Mouse (Mus musculus) Patski (cell line): ENCODE results near the gene Sypl. TPM values are rescaled to one million over a fixed set of nuclear protein-coding genes. Genes with fewer than 3 reads are reported as not detected.
A peak's percentile ranks its signal among the peaks of the same experiment; 100 is the strongest.

Experiments used
- ATAC-seq: fragments of 100-300 bp; one replicate; pipeline ENCODE4 v1.8.0; 2021
- CTCF ChIA-PET: fragments of 350-600 bp; sonication (Branson Sonifier 250); formaldehyde crosslinking; loops from one replicate; lab custom pipeline; 2022; ENCODE audit warnings: inconsistent platforms; lab: Charles Lee
- POLR2A ChIA-PET: fragments of 350-600 bp; sonication (Branson Sonifier 250); formaldehyde crosslinking; loops from one replicate; lab custom pipeline; 2022; ENCODE audit warnings: antibody characterized with exemption, inconsistent platforms; lab: Charles Lee
- DNase-seq: peaks from one replicate; pipeline ENCODE4 v3.0.0-alpha.2; 2011; ENCODE audit warnings: low read depth, low spot score
- H3K27me3 ChIP-seq: fragments of 371-371 bp; one replicate; pipeline ENCODE4 v1.5.1; 2021
- CTCF ChIP-seq: fragments of 100-300 bp; IDR thresholded peaks from one replicate; pipeline ENCODE4 v1.5.1; 2021
- in situ Hi-C: fragments of 300-500 bp; cut with MboI; formaldehyde crosslinking; loops from 3 replicates; pipeline ENCODE4 v1.11.1; 2018; ENCODE audit warnings: low pct_unique_long_range_greater_than_20kb, mixed read lengths
- polyA plus RNA-seq: library from polyadenylated mRNA; unstranded; gene quantifications from one replicate; pipeline ENCODE4 v1.2.3, GENCODE M21; 2021

Sypl gene
- polyA plus RNA-seq, 1 experiment from 2014 or later = 92.5 TPM

- ATAC-seq (no peak), DNase-seq (no peak)
- no peak for TF ChIP-seq CTCF
- ChIA-PET CTCF (no interaction called here), POLR2A (no interaction called here)
- no peaks in the 10 kb centered on the region for H3K27me3 ChIP-seq
- in situ Hi-C loops = no loop called here
Observed at GRCm38 (mm10) chr12:32957211-32957610, 3.5 kb downstream of the Sypl start.

- CTCF ChIA-PET = interaction anchor here (0.8 to 1.0 kb wide), 2 partner anchors 8 to 10 kb away, joined by 3 read pairs; no protein-coding TSS in a partner anchor
- H3K27me3 ChIP-seq = no peaks in the 10 kb centered on the region
- POLR2A ChIA-PET = no interaction called here
- TF ChIP-seq CTCF = no peak
- in situ Hi-C loops = no loop called here
- ATAC-seq = no peak
- no peak for DNase-seq
Observed at GRCm38 (mm10) chr12:32962132-32962531, 8.4 kb downstream of the Sypl start.

- ChIA-PET CTCF (interaction anchor here (1.6 kb wide), 1 partner anchor 14 kb away, joined by 4 read pairs; no protein-coding TSS in a partner anchor), POLR2A (no interaction called here)
- in situ Hi-C loops = no loop called here
Observed at GRCm38 (mm10) chr12:32963858-32964257, 10.2 kb downstream of the Sypl start.

GRCm38 (mm10) chr12:32972287-32972686 is 18.6 kb downstream of the Sypl start:
- in situ Hi-C loops = no loop called here
- CTCF ChIA-PET = no interaction called here
- H3K27me3 ChIP-seq = no peaks in the 10 kb centered on the region
- TF ChIP-seq CTCF = no peak
- POLR2A ChIA-PET = no interaction called here
- no peak for DNase-seq
- no peak for ATAC-seq

More at GRCm38 (mm10) chr12:32963858-32964257, 10.2 kb downstream of the Sypl start:
- no peak for TF ChIP-seq CTCF
- no peaks in the 10 kb centered on the region for H3K27me3 ChIP-seq
- ATAC-seq = no peak
- DNase-seq = no peak

- no peak for TF ChIP-seq CTCF
- in situ Hi-C loops = no loop called here
- H3K27me3 ChIP-seq = no peaks in the 10 kb centered on the region
- DNase-seq (no peak), ATAC-seq (no peak)
- ChIA-PET CTCF (no interaction called here), POLR2A (no interaction called here)
Observed at GRCm38 (mm10) chr12:32974893-32975292, 21.2 kb downstream of the Sypl start.

- ATAC-seq = no peak
- in situ Hi-C loops = no loop called here
- POLR2A ChIA-PET = no interaction called here
Observed at GRCm38 (mm10) chr12:32975501-32975900, 21.8 kb downstream of the Sypl start.

GRCm38 (mm10) chr12:32982631-32983030 is 28.9 kb downstream of the Sypl start:
- TF ChIP-seq CTCF = no peak
- ATAC-seq (no peak), DNase-seq (no peak)
- in situ Hi-C loops = no loop called here
- CTCF ChIA-PET = interaction anchor here (2.7 kb wide), 1 partner anchor 12 kb away, joined by 7 read pairs; no protein-coding TSS in a partner anchor
- POLR2A ChIA-PET = no interaction called here
- no peaks in the 10 kb centered on the region for H3K27me3 ChIP-seq

More at GRCm38 (mm10) chr12:32975501-32975900, 21.8 kb downstream of the Sypl start:
- DNase-seq = no peak
- no peaks in the 10 kb centered on the region for H3K27me3 ChIP-seq
- no peak for TF ChIP-seq CTCF
- CTCF ChIA-PET = no interaction called here

GRCm38 (mm10) chr12:32983081-32983480 is 29.4 kb downstream of the Sypl start:
- in situ Hi-C loops = no loop called here
- no peak for DNase-seq
- ChIA-PET POLR2A (no interaction called here), CTCF (interaction anchor here (2.7 kb wide), 1 partner anchor 12 kb away, joined by 7 read pairs; no protein-coding TSS in a partner anchor)
- no peak for ATAC-seq
- H3K27me3 ChIP-seq = no peaks in the 10 kb centered on the region
- no peak for TF ChIP-seq CTCF

GRCm38 (mm10) chr12:32986284-32986683 is 32.6 kb downstream of the Sypl start:
- no peak for TF ChIP-seq CTCF
- ATAC-seq (no peak), DNase-seq (no peak)
- in situ Hi-C loops = no loop called here
- ChIA-PET POLR2A (no interaction called here), CTCF (no interaction called here)
- H3K27me3 ChIP-seq = no peaks in the 10 kb centered on the region

GRCm38 (mm10) chr12:32989731-32990130 is 36.0 kb downstream of the Sypl start:
- DNase-seq = no peak
- peak; percentile 51 for ATAC-seq
- in situ Hi-C loops = no loop called here

GRCm38 (mm10) chr12:32994081-32994480 is 40.4 kb downstream of the Sypl start:
- DNase-seq = no peak
- H3K27me3 ChIP-seq = no peaks in the 10 kb centered on the region
- ChIA-PET POLR2A (no interaction called here), CTCF (interaction anchor here (0.6 to 2.5 kb wide), 4 partner anchors 10 to 41 kb away, joined by 3 to 8 read pairs (median 5); partner anchors contain the start of gene Sypl)
- in situ Hi-C loops = no loop called here
- ATAC-seq = no peak
- no peak for TF ChIP-seq CTCF

More at GRCm38 (mm10) chr12:32989731-32990130, 36.0 kb downstream of the Sypl start:
- POLR2A ChIA-PET = no interaction called here
- H3K27me3 ChIP-seq = no peaks in the 10 kb centered on the region
- CTCF ChIA-PET = no interaction called here
- TF ChIP-seq CTCF = no peak
